Mouse (Mus musculus) CD4-positive, CD25-positive, alpha-beta regulatory T cell, adult 4 months (primary cell): ENCODE results near the gene Mbnl2. TPM values are rescaled to one million over a fixed set of nuclear protein-coding genes. Genes with fewer than 3 reads are reported as not detected.

Experiments used
- ATAC-seq: one replicate; pipeline ENCODE4 v1.8.0; 2017
- polyA plus RNA-seq, 2 experiments: library from polyadenylated mRNA; unstranded; fragments of 100-300 nt; shearing (Covaris generic); gene quantifications; one replicate each; pipeline ENCODE4 v1.2.1; 2017

The Mbnl2 gene
- polyA plus RNA-seq, 2 experiments from 2014 or later = 50.7 to 52.1 TPM

DNA sequence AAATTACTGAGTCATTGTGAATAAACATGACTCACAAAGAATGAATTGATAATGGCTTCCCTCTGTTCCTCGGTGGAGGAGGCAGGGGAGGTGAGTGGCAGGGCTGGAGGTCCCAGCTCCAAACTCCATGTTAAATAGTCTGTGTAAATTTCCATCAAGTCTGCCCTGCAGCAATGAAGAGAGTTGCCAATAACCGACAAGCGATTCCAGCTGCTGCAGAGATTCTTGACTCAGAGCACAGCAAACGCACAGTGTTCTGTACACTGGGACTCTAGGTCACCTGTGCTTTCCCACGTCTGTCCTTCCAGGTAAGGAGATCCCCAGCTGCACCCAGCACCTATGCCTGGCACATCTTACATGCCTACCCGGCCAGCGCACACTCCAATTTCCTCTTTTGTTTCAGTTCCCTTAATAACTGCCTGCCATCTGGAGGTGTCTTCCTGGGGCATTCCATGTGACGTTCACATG, 158.5 kb downstream of the Mbnl2 start:
- ATAC-seq = no peak

DNA sequence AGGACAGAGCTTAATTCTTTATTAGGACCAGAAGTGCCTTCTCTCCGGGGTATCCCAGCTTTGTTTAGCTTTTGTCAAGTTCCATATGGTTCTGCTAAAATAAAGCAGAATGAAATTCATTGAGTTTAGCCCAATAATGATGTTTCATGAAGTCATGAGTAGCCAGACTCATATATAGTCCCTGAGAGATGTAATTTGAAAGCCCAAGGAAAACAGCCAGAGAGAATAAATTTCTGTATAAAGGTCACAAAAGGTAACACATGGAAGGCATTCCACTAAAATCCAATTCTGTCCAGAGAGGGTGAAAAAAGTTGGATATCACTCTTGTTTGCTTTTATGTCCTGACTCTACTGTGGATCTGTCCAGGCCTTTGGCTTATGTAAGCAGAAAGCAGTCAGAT, 159.4 kb downstream of the Mbnl2 start:
- ATAC-seq = no peak

DNA sequence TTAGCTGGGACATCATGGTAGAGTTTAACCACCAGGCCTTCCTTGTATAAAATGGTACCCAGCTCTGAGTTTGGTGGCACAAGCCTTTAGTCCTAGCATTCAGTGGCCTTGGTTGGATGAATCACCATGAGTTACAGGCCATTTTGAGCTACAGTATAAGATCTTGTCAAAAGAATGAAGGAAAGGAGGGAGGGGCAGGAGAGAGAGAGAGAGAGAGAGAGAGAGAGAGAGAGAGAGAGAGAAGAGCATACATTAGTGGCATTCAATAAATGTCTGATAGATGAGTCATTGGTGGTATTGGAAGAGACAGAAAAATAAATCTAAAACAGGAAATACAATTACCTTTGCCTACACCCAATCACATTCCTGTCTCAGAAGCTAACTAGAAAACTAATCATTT, 165.2 kb downstream of the Mbnl2 start:
- no peak for ATAC-seq

DNA sequence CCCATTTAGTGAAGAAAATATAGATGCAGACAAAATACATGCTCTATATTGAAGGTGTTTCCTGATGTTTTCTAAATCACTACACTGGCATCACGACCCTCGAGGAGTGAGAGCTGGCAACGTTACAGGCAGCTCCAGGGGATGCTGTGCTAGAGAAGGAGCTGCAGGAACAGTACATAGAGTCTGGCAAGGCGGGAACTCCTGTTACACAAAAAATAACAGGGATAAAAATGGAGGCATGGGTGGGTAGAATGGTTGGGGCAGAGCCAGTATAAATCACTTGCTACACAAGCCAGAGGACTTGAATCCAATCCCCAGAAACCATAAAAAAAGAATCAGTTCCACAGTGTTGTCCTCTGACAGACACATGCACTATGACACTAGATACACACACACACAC, 165.8 kb downstream of the Mbnl2 start:
- ATAC-seq = no peak

DNA sequence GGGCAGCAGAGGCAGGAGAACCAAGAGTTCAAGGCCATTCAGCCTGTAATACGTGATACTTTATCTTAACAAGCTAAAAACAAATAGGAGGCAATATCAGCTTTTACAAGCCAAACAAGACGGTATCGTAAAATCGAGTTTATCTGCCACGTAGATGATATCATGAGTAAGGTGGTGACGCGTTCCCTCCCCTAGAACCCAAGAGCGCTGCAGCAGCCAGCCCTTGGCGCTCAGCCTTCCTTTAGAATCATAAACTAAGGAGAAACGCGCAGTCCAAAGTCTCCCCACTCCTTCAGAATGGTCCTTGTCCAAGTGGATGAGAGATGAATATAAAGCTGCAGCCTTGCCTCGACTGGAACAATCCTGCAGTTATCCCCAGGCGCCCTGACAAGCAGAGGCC, 166.4 kb downstream of the Mbnl2 start:
- no peak for ATAC-seq

DNA sequence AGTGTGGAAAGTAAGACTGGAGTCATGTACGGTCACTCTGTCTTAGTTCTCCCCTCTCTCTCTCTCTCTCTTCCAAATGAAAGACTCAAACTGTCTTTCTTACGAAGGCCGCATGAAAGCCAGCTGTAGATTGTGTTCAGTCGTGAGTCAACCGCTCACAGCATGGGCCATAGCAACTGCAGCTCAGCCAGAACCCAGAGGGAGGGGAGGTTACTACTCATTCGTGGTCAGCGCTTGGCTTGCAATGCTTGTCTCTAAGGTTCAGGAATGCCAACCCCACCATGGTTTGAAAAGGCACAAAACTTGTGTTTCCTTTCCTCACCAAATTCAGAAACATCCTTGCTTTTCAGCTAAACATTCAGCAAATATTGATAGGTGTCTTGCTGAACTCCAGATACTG, 178.8 kb downstream of the Mbnl2 start:
- no peak for ATAC-seq

DNA sequence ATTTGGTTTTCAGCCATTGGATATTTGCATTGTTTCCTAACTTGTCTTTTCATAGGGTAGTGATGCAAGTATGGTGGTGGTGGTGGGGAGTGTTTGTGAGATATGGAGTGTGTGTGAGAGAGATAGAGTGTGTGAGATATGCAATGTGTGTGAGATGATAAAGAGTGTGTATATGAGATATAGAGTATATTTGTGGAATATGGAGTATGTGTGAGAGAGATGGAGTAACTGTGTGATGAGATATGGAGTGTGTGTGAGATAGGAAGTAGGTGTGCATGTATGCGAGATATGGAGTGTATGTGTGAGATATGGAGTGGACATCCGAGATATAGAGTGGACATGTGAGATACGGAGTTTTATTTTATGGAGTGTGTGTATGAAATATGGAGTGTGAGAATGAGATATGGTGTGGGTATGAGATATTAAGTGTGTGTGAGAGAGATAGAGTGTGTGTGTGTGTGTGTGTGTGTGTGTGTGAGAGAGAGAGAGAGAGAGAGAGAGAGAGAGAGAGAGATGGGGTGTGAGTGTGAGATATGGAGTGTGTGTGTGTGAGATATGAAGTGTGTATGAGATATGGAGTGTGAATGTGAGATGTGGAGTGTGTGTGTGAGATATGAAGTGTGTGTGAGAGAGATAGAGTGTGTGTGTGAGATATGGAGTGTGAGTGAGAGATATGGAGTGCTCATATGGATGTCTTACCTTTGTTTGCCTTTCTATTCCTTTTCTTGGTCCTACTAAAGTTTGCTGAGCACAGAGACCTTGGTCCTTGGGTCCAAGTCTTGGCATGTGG, 188.7 kb downstream of the Mbnl2 start:
- ATAC-seq = no peak

DNA sequence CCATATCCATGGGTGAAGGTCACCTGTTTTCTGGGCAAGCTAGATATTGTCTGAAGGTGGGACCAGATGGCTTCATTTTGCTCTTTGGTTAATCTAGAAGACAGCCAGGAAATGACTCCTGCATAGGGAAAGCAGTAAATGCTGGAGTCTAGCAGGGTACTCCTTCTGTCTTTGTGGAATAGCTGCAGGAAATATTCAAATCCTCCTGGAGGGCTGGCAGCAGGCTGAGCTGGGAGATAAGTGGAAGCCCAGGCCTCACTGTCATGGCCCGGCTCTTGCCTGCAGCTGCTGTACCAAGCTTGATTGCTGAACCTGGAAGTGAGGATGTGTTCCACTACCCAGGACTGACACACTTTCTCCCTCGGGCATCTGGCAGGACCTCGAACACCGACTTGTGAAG, 191.3 kb downstream of the Mbnl2 start:
- ATAC-seq = no peak

DNA sequence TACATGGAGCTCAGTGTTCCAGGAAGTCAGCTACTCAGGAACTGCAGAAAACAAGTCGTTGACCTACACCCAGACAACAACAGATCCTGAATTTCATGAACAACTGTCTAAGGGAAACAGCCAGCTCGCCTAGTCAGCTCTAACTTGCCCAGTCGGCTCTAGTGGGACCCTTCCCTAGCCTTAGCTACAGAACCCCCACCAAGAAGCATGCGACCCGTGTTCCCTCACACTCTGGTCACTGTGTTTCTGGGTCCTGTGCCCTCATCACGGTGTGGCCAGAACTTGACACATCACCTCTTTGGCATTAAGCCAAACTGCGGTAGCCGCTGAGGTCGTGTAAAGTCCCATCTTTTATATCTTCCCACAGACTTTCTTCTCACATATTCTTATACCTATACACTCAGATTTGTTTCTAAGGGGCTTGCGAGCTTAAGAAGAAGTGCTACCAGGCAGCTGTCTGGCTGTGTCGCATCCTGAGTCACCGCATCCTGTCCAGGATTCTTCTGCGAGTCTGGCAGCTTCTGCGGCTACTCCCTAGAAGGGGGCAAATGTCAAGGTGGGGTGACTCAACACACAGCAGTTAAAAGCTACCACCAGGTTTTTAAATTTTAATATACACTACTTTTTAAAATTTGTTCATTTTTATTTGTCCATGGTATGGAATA, 193.8 kb downstream of the Mbnl2 start:
- no peak for ATAC-seq

DNA sequence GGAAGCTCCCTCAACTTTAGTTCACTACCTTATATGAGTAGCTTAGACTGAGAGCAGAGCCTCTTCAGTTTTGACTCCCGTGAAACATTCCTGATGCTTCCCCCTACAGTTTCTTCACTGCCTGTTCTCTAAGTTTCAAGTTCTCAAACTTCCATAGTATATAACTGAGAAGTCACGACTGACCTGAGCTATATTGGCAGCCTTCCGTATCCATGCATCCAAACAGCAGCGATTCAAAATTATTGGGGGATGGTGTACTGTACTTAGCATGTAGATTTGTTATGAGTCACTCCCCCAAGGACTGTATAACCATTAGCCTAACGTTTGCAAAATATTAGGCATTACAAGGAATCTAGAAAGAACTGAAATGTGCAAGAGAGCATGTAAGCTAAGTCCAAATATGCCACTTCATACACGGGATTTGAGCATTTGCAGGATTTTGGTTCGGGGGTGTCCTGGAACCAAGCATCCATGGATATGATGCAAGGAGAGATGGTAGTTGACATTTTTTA, 200.8 kb downstream of the Mbnl2 start:
- ATAC-seq = no peak

DNA sequence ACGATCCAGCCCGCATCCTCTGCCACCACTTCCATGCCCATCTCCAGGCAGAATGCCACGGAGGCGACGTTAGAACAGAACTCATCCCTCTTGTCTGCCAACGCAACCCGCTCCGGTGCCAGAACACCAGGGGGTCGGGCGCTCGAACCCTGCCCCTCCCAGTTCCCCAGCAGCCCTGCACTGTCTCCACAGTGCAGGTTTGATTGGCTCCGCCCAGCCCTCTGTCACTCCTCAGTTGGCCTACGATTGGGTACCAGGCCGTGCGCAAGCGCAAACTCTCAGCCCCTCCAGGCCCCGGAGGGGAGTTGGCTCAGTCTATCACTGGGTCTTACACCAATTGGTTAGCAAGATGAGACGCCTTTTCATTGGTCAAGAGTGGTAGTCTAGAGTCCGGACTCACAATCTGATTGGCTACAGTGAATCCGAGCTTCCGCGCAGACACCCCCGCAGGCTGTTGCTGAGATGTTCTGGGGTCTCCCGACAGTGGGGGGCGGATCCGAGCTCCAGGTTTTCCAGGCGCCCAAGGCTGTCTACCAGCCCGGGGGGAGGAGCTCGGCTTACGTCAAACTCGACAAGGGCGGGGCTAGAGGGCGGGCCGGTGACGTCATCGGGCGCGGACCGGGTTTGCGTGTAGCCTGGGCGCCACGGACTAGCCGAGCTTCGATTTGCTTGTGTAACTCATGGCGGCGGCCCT, 202.0 kb downstream of the Mbnl2 start:
- ATAC-seq = peak; percentile 76

DNA sequence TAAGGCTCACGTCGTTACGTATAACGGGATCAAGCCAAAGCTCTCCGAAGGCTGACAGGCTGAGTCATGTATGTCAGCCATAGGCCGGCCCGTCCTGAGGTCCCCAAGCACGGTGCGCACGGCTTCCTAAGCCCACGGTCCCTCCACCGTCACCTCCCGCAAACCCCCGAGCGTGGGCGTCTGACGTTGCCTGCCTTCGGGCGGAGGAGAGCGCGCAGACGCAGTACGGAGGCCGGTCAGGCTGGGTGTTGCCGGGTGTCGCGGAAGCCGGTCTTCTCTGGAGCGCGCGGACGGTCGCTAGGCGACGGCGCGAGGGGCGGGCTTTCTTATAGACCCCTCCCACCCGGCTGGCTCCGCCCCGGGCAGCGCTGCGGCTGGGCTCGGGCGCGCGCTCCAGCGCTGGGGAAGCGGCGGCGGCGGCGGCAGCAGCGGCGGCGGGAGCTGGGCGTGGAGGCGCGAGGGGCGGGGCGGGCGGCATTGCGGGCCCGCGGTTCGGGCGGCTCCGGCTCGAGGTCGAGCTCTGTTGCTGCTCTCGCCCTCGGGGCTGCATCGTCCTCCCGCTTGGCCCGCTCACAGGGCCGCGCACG, 202.6 kb downstream of the Mbnl2 start, which contains the start of gene Rap2a:
Gene Rap2a, plus strand, starts transcription at position 463 of the 587 bp plus-strand sequence.
- peak; percentile 74 for ATAC-seq

DNA sequence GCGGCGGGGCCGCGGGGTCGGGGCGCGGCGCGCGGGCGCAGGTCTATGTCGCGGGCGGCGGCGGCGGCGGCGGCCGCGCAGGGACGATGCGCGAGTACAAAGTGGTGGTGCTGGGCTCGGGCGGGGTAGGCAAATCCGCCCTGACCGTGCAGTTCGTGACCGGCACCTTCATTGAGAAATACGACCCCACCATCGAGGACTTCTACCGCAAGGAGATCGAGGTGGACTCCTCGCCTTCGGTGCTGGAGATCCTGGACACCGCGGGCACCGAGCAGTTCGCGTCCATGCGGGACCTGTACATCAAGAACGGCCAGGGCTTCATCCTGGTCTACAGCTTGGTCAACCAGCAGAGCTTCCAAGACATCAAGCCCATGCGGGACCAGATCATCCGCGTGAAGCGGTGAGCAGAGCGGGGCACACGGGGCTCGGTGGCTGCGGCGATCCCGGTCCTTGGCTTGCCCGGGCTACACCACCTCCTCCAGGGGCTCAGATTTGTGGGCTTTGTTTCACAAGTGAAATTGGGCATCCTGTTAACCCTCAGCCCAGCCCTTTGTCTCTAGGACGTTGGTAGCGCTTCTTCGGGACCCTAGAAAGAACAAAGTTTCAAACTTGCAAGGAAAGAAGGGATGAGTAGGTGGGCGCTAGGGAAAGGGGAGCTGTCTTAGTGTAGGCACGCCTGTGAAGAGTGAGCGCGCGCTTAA, 203.3 kb downstream of the Mbnl2 start:
- peak; percentile 1 for ATAC-seq

DNA sequence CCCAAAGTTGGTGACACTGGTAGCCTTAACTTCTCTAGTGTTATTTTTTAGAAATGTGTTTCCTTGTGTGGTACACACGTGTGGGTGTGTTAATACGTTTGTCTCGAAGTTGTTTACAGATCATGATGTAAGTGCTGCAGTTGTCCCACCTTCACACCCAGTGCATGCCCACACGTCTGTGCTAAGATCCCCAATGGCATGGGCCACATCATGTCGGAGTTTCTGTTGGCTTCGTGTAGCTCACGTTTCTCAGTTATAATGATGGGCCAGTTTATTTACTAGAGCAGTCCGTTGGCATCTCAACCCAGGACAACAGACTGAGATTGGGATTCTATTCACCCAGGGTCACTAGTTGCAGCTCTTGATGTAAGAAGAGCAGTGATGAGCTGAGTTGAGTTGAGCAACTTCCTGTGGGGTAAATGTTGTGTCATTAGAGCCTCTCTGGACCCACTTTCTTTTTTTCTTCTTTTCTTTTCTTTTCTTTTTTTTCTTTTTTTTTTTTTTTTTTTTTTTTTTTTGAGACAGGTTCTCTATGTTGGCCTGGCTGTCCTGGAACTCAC, 205.0 kb downstream of the Mbnl2 start:
- ATAC-seq = no peak

DNA sequence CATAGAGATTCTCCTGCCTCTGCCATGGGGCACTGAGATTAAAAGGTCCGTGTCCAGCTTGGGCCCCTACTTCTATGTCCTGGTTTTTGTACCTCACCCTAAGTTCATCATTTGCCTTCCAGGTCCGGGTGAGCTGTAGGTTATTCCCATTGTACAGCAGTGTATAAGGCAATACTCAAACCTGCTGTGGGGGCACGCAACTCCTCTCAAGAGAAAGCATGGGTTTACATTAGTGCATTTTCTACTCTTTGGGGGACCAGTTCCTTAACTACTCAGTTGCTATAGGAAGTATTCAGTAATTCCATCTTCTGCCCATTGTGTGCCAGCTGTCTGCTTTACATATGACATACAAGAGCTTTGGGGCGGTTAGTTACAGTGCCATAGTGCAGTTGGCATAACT, 205.5 kb downstream of the Mbnl2 start:
- no peak for ATAC-seq

Other genes starting within 250 kb of the Mbnl2 start
- not detected for gene Oxgr1, start 233.2 kb upstream of the Mbnl2 start, polyA plus RNA-seq
- gene Rap2a, start 202.8 kb downstream of the Mbnl2 start, polyA plus RNA-seq = 1 to 10 TPM in 1 of 2 experiments, under 1 TPM in 1; 0.89 to 1.2 TPM